8 mouse cellular contexts compared by ENCODE assay signal in genomic region chr8:85430801-85431200, GRCm38 (mm10). TPM values are rescaled to one million over a fixed set of nuclear protein-coding genes. Genes with fewer than 3 reads are reported as not detected.
DNase-seq lines count a peak whose midpoint lies in the region; ATAC-seq and TF ChIP-seq lines count a peak whose summit lies in the region.

No protein-coding gene starts in this region.

- no peak for TF ChIP-seq POLR2A in kidney, adult 2 months (IDR thresholded peaks at IDR 0.05; ENCODE audit: low read depth, low read length)

- no peak for DNase-seq in G1E (ENCODE audit: low spot score)
- DNase-seq in adrenal gland, postnatal 36 days = peak; percentile 75 to 79
- peak; percentile 38 for DNase-seq in heart, adult 8-10 months (ENCODE audit: low spot score)
- DNase-seq in kidney, adult 2 months = peak; percentile 55
- peak; percentile 26 for DNase-seq in lung, postnatal 14 days
- no peak for DNase-seq in thymus, postnatal 36 days
- DNase-seq in right cerebral cortex, postnatal 14 days = no peak
- DNase-seq in thymus, postnatal 14 days = no peak

- ATAC-seq in G1E (ENCODE audit: extremely low read depth, insufficient number of reproducible peaks, low FRiP score, poor library complexity, severe bottlenecking) = no peak

- H3K27ac ChIP-seq in kidney, adult 2 months (ENCODE audit: insufficient read depth, low read depth, low read length) = 0 out of 2 replicates have a peak overlapping the region, but pooled peaks have one; percentile 16

- H3K4me1 ChIP-seq in G1E (ENCODE audit: insufficient read depth, low read depth, low read length) = peaks cover 51% of the 10 kb centered on the region
- H3K4me1 ChIP-seq in kidney, adult 2 months (ENCODE audit: control insufficient read depth, insufficient read depth, low read length) = peaks cover 27% of the 10 kb centered on the region

- no peak for TF ChIP-seq CTCF in G1E (IDR thresholded peaks at IDR 0.05; ENCODE audit: low read depth, low read length)
- no peak for TF ChIP-seq CTCF in kidney, adult 2 months (conservative IDR thresholded peaks at IDR 0.05; ENCODE audit: insufficient read depth, insufficient read length, low read depth, low read length)

- H3K9me3 ChIP-seq in G1E (replicated peaks) = peaks cover 7% of the 10 kb centered on the region; the same call in 1 of the 2 replicates

- peak overlapping the region; percentile 91; the same call in 1 of the 2 replicates for H3K4me3 ChIP-seq in G1E (ENCODE audit: low read depth, low read length)
- 0 out of 2 replicates have a peak overlapping the region, but pooled peaks have one; percentile 31 for H3K4me3 ChIP-seq in kidney, adult 2 months (ENCODE audit: insufficient read depth, low read depth, low read length)

- 22% methylated on average over 3 of the region's 3 CpGs for WGBS in kidney, adult 2 months

- peaks cover 9% of the 10 kb centered on the region for H3K36me3 ChIP-seq in G1E (replicated peaks)
- H3K36me3 ChIP-seq in kidney, adult 2 months (ENCODE audit: control insufficient read depth, insufficient read depth, low read length) = no peaks in the 10 kb centered on the region

- H3K27me3 ChIP-seq in G1E (ENCODE audit: insufficient read depth, low read length) = no peaks in the 10 kb centered on the region
- no peaks in the 10 kb centered on the region for H3K27me3 ChIP-seq in kidney, adult 2 months (replicated peaks; ENCODE audit: control insufficient read depth, insufficient read depth, low read length)

RNA-seq across cellular contexts. Expression of gene 4921524J17Rik, which starts 1.8 kb away (rescaled TPM):
- 31.5 and 35.1 TPM in 2 replicates for total RNA-seq in G1E (2014; fragmentation: Nextera tagmentation)
- total RNA-seq in G1E (2017) = 24.8 and 40.8 TPM in 2 replicates
- 27.1 and 28.5 TPM in 2 replicates for polyA plus RNA-seq in G1E (2012)
- total RNA-seq in adrenal gland, postnatal 36 days (2021) = 10 to 100 TPM; 20.0 to 37.1 TPM
- 10 to 100 TPM; 13.9 to 17.5 (median 16.3) TPM for total RNA-seq in heart, adult 8-10 months (2022)
- 4.2 and 6.9 TPM in 2 replicates for polyA plus RNA-seq in kidney, adult 2 months (2012; rRNA removed)

RNA-seq across cellular contexts. Expression of gene Mylk3, which starts 44.7 kb away (rescaled TPM):
- total RNA-seq in G1E (2014; fragmentation: Nextera tagmentation) = 65.7 and 83.5 TPM in 2 replicates
- total RNA-seq in G1E (2017) = 148 and 163 TPM in 2 replicates
- polyA plus RNA-seq in G1E (2012) = 78.4 and 96.6 TPM in 2 replicates
- under 1 TPM; 0.13 to 0.53 TPM for total RNA-seq in adrenal gland, postnatal 36 days (2021)
- total RNA-seq in heart, adult 8-10 months (2022) = 100 to 1,000 TPM; 470 to 539 (median 495) TPM
- 0.62 and 0.77 TPM in 2 replicates for polyA plus RNA-seq in kidney, adult 2 months (2012; rRNA removed)

Comparison
In these comparisons a context has a peak if more than half of its experiments do, and no peak if none do; other contexts are left out.
1. DNase-seq: peak in adrenal gland, postnatal 36 days (2 of 2), heart, adult 8-10 months (single experiment), kidney, adult 2 months (single experiment) and lung, postnatal 14 days (single experiment); none in G1E (single experiment), thymus, postnatal 36 days (0 of 2), right cerebral cortex, postnatal 14 days (single experiment) and thymus, postnatal 14 days (single experiment).
2. RNA of gene Mylk3, which starts 44.7 kb away (total RNA-seq): 470 to 539 TPM in heart, adult 8-10 months and 65.7 to 163 TPM in G1E; 0.13 to 0.53 TPM in adrenal gland, postnatal 36 days; every median in the first group is over 10 times any median in the second.